Mouse (Mus musculus): ENCODE measurements around the gene B2m. TPM values are rescaled to one million over a fixed set of nuclear protein-coding genes. Genes with fewer than 3 reads are reported as not detected.

The B2m gene
- polyA plus RNA-seq, 1 experiment from 2014 or later = 2,179 TPM

DNA sequence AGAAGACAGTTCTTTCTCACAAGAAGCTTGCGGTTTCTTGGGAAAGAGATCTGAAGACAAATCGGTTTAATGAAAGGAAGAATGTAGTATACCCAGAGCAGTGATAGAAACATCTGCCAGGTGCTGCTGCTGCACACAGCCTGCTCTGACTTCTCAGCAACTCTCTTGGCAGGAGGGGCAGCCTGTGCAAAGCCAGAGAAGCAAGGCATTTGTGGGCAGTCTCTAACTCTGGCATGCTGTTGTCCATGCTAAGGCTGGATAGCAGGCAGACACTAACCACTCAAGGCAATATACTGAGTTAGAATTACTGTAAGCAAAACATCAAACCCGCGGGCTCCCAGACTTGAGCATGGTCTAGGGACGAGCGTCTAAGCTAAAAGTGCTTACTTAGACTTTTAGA is 12.2 kb downstream of the B2m start:
- no peak overlapping the region for H3K27ac ChIP-seq (ENCODE audit: low read depth, low read length)
- no peak for TF ChIP-seq CTCF (IDR thresholded peaks at IDR 0.05; ENCODE audit: low read depth)
- no peak for ATAC-seq
- H3K4me3 ChIP-seq (ENCODE audit: low read depth, low read length) = no peak overlapping the region
- no peaks in the 10 kb centered on the region for H3K27me3 ChIP-seq (replicated peaks; ENCODE audit: control insufficient read depth, insufficient read depth, low read length)
- H3K9me3 ChIP-seq (ENCODE audit: control insufficient read depth) = no peaks in the 10 kb centered on the region
- H3K9ac ChIP-seq (ENCODE audit: low read depth, low read length) = no peak overlapping the region
- WGBS = 77% methylated on average over 6 of the region's 6 CpGs
- peaks cover 7% of the 10 kb centered on the region; the same call in 1 of the 2 replicates for H3K36me3 ChIP-seq (ENCODE audit: control insufficient read depth, insufficient read depth)
- H3K4me1 ChIP-seq (replicated peaks; ENCODE audit: control insufficient read depth, insufficient read depth, low read length) = no peaks in the 10 kb centered on the region; the same call in 1 of the 2 replicates
- H3K4me2 ChIP-seq (replicated peaks; ENCODE audit: low read depth) = no peak overlapping the region

DNA sequence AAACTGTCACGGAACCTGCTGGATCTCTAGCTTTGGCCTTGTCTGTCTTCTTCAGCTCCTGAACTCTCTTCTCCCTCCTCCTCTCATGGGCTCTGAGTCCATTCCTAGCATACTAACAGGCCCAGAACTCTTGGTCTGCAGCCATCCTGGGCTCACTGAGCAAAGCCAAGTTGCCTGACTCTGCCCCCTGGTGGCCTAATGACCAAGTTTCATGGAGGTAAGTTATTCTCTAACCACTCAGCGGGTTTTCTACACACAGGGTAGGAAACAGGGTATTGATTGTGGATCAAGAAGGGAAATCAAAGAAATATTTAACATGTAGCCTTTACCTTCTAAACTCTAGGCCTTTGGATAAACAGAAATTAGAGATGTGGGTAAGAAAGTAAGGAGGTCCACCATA is 13.2 kb downstream of the B2m start, which contains the start of gene Trim69:
Trim69 (plus strand) TSS at position 21 of the 400 bp plus-strand sequence.
- H3K4me2 ChIP-seq (replicated peaks; ENCODE audit: low read depth) = no peak within 1 kb of the TSS
- peak; percentile 48; the same call in 1 of the 2 replicates for ATAC-seq
- no peaks in the 10 kb centered on the region for H3K27me3 ChIP-seq (replicated peaks; ENCODE audit: control insufficient read depth, insufficient read depth, low read length)
- H3K36me3 ChIP-seq (ENCODE audit: control insufficient read depth, insufficient read depth) = no peaks in the 10 kb centered on the region
- no peaks in the 10 kb centered on the region for H3K9me3 ChIP-seq (ENCODE audit: control insufficient read depth)
- no peak within 1 kb of the TSS for H3K9ac ChIP-seq (ENCODE audit: low read depth, low read length)
- H3K4me3 ChIP-seq (ENCODE audit: low read depth, low read length) = no peak within 1 kb of the TSS
- peak; percentile 96 for TF ChIP-seq CTCF (IDR thresholded peaks at IDR 0.05; ENCODE audit: low read depth)
- WGBS = 32% methylated on average over 2 of the region's 2 CpGs
- no peak within 1 kb of the TSS for H3K27ac ChIP-seq (ENCODE audit: low read depth, low read length)
- H3K4me1 ChIP-seq (replicated peaks; ENCODE audit: control insufficient read depth, insufficient read depth, low read length) = no peaks in the 10 kb centered on the region; the same call in 1 of the 2 replicates

DNA sequence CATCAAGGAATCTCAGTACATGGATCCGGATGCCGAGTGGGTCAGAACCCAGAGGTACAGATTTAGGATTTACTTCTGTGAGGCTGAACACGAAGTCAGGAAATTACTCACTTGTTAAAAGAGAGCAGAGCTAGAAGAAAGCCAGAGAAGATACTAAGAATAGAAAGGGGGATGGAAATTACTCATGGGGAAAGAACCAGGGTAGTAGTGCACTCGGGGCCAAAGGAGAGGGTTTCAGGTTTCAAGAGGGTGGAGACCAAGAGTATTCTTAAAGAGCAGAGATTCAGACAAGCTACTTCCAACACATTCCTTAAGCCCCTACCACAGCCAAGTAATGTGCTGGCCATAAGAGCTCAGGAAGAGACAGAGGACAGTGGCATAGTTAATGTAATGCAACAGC is 14.1 kb downstream of the B2m start:
- no peak overlapping the region for H3K4me2 ChIP-seq (replicated peaks; ENCODE audit: low read depth)
- H3K9ac ChIP-seq (ENCODE audit: low read depth, low read length) = no peak overlapping the region
- H3K36me3 ChIP-seq (ENCODE audit: control insufficient read depth, insufficient read depth) = no peaks in the 10 kb centered on the region
- TF ChIP-seq CTCF (IDR thresholded peaks at IDR 0.05; ENCODE audit: low read depth) = no peak
- H3K27ac ChIP-seq (ENCODE audit: low read depth, low read length) = no peak overlapping the region
- no peak for ATAC-seq
- H3K9me3 ChIP-seq (ENCODE audit: control insufficient read depth) = no peaks in the 10 kb centered on the region
- no peaks in the 10 kb centered on the region; the same call in 1 of the 2 replicates for H3K4me1 ChIP-seq (replicated peaks; ENCODE audit: control insufficient read depth, insufficient read depth, low read length)
- H3K27me3 ChIP-seq (replicated peaks; ENCODE audit: control insufficient read depth, insufficient read depth, low read length) = no peaks in the 10 kb centered on the region
- H3K4me3 ChIP-seq (ENCODE audit: low read depth, low read length) = no peak overlapping the region
- WGBS = 45% methylated on average over 4 of the region's 4 CpGs

DNA sequence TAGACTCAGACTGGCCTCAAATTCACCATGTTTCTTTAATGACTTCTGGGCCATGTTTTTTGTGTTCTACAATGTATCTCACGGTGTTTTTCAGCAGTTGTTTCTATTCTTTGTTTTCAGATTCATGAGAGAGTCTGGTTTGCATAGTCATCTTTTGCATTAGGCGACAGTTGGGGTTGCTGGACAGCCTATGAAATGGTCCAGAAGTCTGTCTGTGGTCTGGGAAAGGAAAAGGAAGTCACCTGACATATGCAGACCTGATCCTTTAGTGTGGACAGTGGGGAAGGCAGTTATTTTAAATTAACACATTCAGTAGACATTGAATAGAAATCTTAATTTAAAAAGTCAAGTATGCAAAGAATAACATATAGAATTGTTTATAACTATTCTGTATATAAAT is 15.0 kb downstream of the B2m start:
- no peaks in the 10 kb centered on the region for H3K9me3 ChIP-seq (ENCODE audit: control insufficient read depth)
- WGBS = 85% methylated on average over 2 of the region's 2 CpGs
- no peak overlapping the region for H3K4me3 ChIP-seq (ENCODE audit: low read depth, low read length)
- H3K4me2 ChIP-seq (replicated peaks; ENCODE audit: low read depth) = no peak overlapping the region
- H3K27ac ChIP-seq (ENCODE audit: low read depth, low read length) = no peak overlapping the region
- H3K9ac ChIP-seq (ENCODE audit: low read depth, low read length) = no peak overlapping the region
- no peaks in the 10 kb centered on the region; the same call in 1 of the 2 replicates for H3K4me1 ChIP-seq (replicated peaks; ENCODE audit: control insufficient read depth, insufficient read depth, low read length)
- ATAC-seq = no peak
- H3K36me3 ChIP-seq (ENCODE audit: control insufficient read depth, insufficient read depth) = no peaks in the 10 kb centered on the region
- TF ChIP-seq CTCF (IDR thresholded peaks at IDR 0.05; ENCODE audit: low read depth) = no peak
- no peaks in the 10 kb centered on the region for H3K27me3 ChIP-seq (replicated peaks; ENCODE audit: control insufficient read depth, insufficient read depth, low read length)

DNA sequence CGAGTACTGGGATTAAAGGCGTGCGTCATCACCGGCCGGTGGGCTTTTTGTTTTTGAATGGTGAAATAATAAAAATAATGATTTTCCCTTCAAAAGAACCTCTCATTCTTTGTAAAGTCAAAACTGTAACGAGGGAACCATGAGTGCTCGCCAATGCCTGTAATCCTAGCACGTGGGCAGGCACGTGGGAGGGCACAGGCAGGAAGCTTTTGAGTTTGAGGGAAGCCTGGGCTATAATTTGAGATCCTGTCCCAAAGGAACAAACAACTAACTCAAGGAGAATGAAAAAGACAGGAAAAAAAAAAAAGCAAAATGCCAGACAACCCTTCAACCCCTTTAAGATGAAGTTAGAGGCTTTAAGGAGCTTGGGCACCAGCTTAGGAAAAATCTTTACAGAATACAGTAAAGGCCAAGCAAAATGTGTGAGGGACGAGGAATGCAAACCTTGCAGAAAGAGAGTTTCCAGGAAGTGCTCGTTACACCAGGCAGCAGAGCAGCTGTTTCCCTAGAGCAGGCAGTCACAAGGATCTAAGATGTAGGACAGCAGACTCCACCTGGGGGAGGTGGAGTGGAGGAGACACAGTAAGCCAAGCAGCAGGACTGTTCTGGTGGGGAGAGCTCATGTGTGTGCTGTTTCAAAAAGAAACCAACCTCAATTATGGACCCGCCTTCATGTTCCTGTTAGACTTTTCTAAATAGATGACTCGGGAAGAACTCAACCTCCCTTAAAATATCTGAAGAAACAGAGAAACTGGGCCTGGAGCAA is 16.1 kb downstream of the B2m start:
- Histone ChIP-seq H3K4me3 (ENCODE audit: low read depth, low read length) (no peak overlapping the region), H3K4me2 (replicated peaks; ENCODE audit: low read depth) (peak overlapping the region; percentile 35; the same call in 1 of the 2 replicates), H3K4me1 (replicated peaks; ENCODE audit: control insufficient read depth, insufficient read depth, low read length) (no peaks in the 10 kb centered on the region; the same call in 1 of the 2 replicates), H3K27ac (ENCODE audit: low read depth, low read length) (no peak overlapping the region), H3K36me3 (ENCODE audit: control insufficient read depth, insufficient read depth) (no peaks in the 10 kb centered on the region), H3K9ac (ENCODE audit: low read depth, low read length) (no peak overlapping the region), H3K27me3 (replicated peaks; ENCODE audit: control insufficient read depth, insufficient read depth, low read length) (no peaks in the 10 kb centered on the region), H3K9me3 (ENCODE audit: control insufficient read depth) (no peaks in the 10 kb centered on the region)
- TF ChIP-seq CTCF (IDR thresholded peaks at IDR 0.05; ENCODE audit: low read depth) = no peak
- ATAC-seq = no peak; the same call in 1 of the 2 replicates
- 73% methylated on average over 13 of the region's 13 CpGs for WGBS

DNA sequence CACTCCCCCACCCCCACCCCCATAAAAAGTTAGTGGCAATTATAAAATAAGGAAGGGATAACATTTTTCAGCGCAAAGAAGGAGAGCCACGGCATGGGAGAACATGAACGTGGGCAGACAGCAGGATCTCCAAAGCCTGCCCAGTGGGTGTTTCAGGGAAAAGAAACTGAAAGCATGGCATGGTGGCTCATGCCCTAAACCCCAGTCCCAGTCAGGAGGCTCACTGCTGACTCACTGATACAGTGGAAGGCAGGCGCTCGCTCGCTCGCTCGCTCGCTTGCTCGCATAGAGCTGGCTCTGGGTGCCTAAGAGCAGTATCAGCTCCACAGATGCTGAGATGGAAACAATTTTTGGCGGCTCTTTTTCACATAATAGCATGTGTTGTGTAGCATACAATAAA is 16.8 kb downstream of the B2m start:
- no peak overlapping the region for H3K27ac ChIP-seq (ENCODE audit: low read depth, low read length)
- H3K36me3 ChIP-seq (ENCODE audit: control insufficient read depth, insufficient read depth) = no peaks in the 10 kb centered on the region
- ATAC-seq = peak; percentile 66
- H3K4me3 ChIP-seq (ENCODE audit: low read depth, low read length) = no peak overlapping the region
- H3K4me1 ChIP-seq (replicated peaks; ENCODE audit: control insufficient read depth, insufficient read depth, low read length) = no peaks in the 10 kb centered on the region; the same call in 1 of the 2 replicates
- H3K4me2 ChIP-seq (replicated peaks; ENCODE audit: low read depth) = peak overlapping the region; percentile 35
- H3K27me3 ChIP-seq (replicated peaks; ENCODE audit: control insufficient read depth, insufficient read depth, low read length) = no peaks in the 10 kb centered on the region
- TF ChIP-seq CTCF (IDR thresholded peaks at IDR 0.05; ENCODE audit: low read depth) = no peak
- H3K9ac ChIP-seq (ENCODE audit: low read depth, low read length) = no peak overlapping the region
- H3K9me3 ChIP-seq (ENCODE audit: control insufficient read depth) = no peaks in the 10 kb centered on the region
- WGBS = 75% methylated on average over 11 of the region's 11 CpGs
